Mouse (Mus musculus): ENCODE results near the gene Sash1.
"Not testable (repeated sequence)": the region's sequence is repeated elsewhere in the genome, so short reads cannot be mapped to it uniquely, and the experiment has no call there.

Gene Sash1

GRCm38 (mm10) chr10:8749537-8749936, 136.3 kb downstream of the Sash1 start:
- DNase-seq = peak; percentile 32

- DNase-seq = no peak
Measured at GRCm38 (mm10) chr10:8747450-8748212, 138.2 kb downstream of the Sash1 start.

GRCm38 (mm10) chr10:8746082-8746696, 139.7 kb downstream of the Sash1 start:
- no peak for DNase-seq

GRCm38 (mm10) chr10:8742872-8743271, 143.0 kb downstream of the Sash1 start:
- DNase-seq = no peak

GRCm38 (mm10) chr10:8741505-8741904, 144.4 kb downstream of the Sash1 start:
- no peak for DNase-seq

GRCm38 (mm10) chr10:8740797-8741196, 145.1 kb downstream of the Sash1 start:
- no peak for DNase-seq

GRCm38 (mm10) chr10:8729387-8730337, 156.2 kb downstream of the Sash1 start:
- no peak for DNase-seq

- DNase-seq = no peak
Measured at GRCm38 (mm10) chr10:8719345-8719744, 166.5 kb downstream of the Sash1 start.

- DNase-seq = no peak
Measured at GRCm38 (mm10) chr10:8718831-8719230, 167.0 kb downstream of the Sash1 start.

- DNase-seq = no peak
Measured at GRCm38 (mm10) chr10:8717171-8717570, 168.7 kb downstream of the Sash1 start.

- DNase-seq = peak; percentile 60
Measured at GRCm38 (mm10) chr10:8715679-8716284, 170.1 kb downstream of the Sash1 start.

GRCm38 (mm10) chr10:8696636-8697035, 189.2 kb downstream of the Sash1 start:
- DNase-seq = not testable (repeated sequence)

GRCm38 (mm10) chr10:8693996-8694500, 191.8 kb downstream of the Sash1 start:
- no peak for DNase-seq

- DNase-seq = no peak
Measured at GRCm38 (mm10) chr10:8693561-8693960, 192.3 kb downstream of the Sash1 start.

GRCm38 (mm10) chr10:8692531-8692930, 193.3 kb downstream of the Sash1 start:
- no peak for DNase-seq

GRCm38 (mm10) chr10:8686219-8686618, 199.7 kb downstream of the Sash1 start:
- no peak for DNase-seq

- DNase-seq = no peak
Measured at GRCm38 (mm10) chr10:8685269-8685668, 200.6 kb downstream of the Sash1 start.

GRCm38 (mm10) chr10:8682900-8683299, 203.0 kb downstream of the Sash1 start:
- no peak for DNase-seq

GRCm38 (mm10) chr10:8682341-8682740, 203.5 kb downstream of the Sash1 start:
- no peak for DNase-seq

GRCm38 (mm10) chr10:8676722-8677121, 209.1 kb downstream of the Sash1 start:
- no peak for DNase-seq
